Mouse (Mus musculus) CH12.LX (cell line): ENCODE measurements around the gene Antxrl. TPM values are rescaled to one million over a fixed set of nuclear protein-coding genes. Genes with fewer than 3 reads are reported as not detected.

Source experiments
- DNase-seq: peaks from one replicate; pipeline ENCODE4 v3.0.0-alpha.2; 2013; ENCODE audit errors: extremely low read depth
- H3K27ac ChIP-seq: 2 replicates; pipeline ENCODE4 v1.5.1; 2012; ENCODE audit warnings: low read depth, mild to moderate bottlenecking, control low read depth, moderate library complexity; ENCODE audit not compliant: insufficient read depth
- H3K27me3 ChIP-seq: replicated peaks from 2 replicates; pipeline ENCODE3; 2012; ENCODE audit warnings: inconsistent platforms
- H3K36me3 ChIP-seq, 2 experiments: replicated peaks in 1 of 2; 2 replicates each; pipeline versions ENCODE3 to v1.6.1; 2012; ENCODE audit warnings: inconsistent platforms in 1 of 2, low read length in 1 of 2, mild to moderate bottlenecking in 1 of 2, mixed read lengths in 1 of 2, moderate library complexity in 1 of 2; ENCODE audit not compliant: control insufficient read depth in 1 of 2, insufficient read depth in 1 of 2
- H3K4me1 ChIP-seq, 2 experiments: 2 replicates each; pipeline ENCODE4 v1.6.1; 2012; ENCODE audit warnings: inconsistent platforms in 1 of 2, moderate library complexity in 1 of 2; ENCODE audit not compliant: insufficient read depth in 2 of 2, control insufficient read depth in 1 of 2
- H3K4me2 ChIP-seq: 2 replicates; pipeline ENCODE4 v1.6.1; 2012; ENCODE audit warnings: low read depth, mild to moderate bottlenecking, control low read depth; ENCODE audit not compliant: poor library complexity, insufficient read depth, severe bottlenecking
- H3K4me3 ChIP-seq, 3 experiments: fragments of 150-350 bp in 1 of 3; sonication (generic) in 1 of 3; replicated peaks in 1 of 3; 2 replicates each; pipeline versions ENCODE3 to v1.5.1; 2011 to 2012; ENCODE audit warnings: low read depth in 2 of 3, low read length in 2 of 3, mild to moderate bottlenecking in 2 of 3, moderate library complexity in 2 of 3, control low read depth in 1 of 3, improper control_type of control experiment in 1 of 3, inconsistent platforms in 1 of 3, mixed read lengths in 1 of 3; ENCODE audit not compliant: poor library complexity in 1 of 3
- H3K79me2 ChIP-seq: replicated peaks from 2 replicates; pipeline ENCODE4 v1.6.1; 2012; ENCODE audit warnings: mild to moderate bottlenecking, moderate library complexity; ENCODE audit not compliant: control insufficient read depth, poor library complexity, insufficient read depth, severe bottlenecking; ENCODE audit errors: extremely low read depth
- H3K9ac ChIP-seq: 2 replicates; pipeline ENCODE4 v1.6.1; 2012; ENCODE audit warnings: low read depth, mild to moderate bottlenecking, control low read depth, moderate library complexity; ENCODE audit not compliant: insufficient read depth
- H3K9me3 ChIP-seq: replicated peaks from 2 replicates; pipeline ENCODE3; 2012; ENCODE audit warnings: low read length, inconsistent platforms, mixed read lengths
- CHD1 ChIP-seq: IDR thresholded peaks from 2 replicates; pipeline ENCODE4 v1.6.1; 2012; ENCODE audit warnings: low read depth, low read length, improper control_type of control experiment, inconsistent platforms
- CTCF ChIP-seq, 2 experiments: IDR thresholded peaks in 1 of 2; conservative IDR thresholded peaks in 1 of 2; 2 replicates each; pipeline ENCODE4 v1.5.1; 2011 to 2012; ENCODE audit warnings: low read depth in 2 of 2, low read length in 2 of 2, improper control_type of control experiment in 1 of 2, inconsistent platforms in 1 of 2, mild to moderate bottlenecking in 1 of 2, moderate library complexity in 1 of 2
- ELF1 ChIP-seq: IDR thresholded peaks from 2 replicates; pipeline ENCODE4 v1.6.1; 2014; ENCODE audit warnings: low read depth, mild to moderate bottlenecking, inconsistent platforms, low read length, improper control_type of control experiment
- ETS1 ChIP-seq: conservative IDR thresholded peaks from 2 replicates; pipeline ENCODE4 v1.6.1; 2012; ENCODE audit warnings: low read depth, mild to moderate bottlenecking, inconsistent platforms, low read length, improper control_type of control experiment, moderate library complexity
- GABPA ChIP-seq: IDR thresholded peaks from 2 replicates; pipeline ENCODE4 v1.6.1; 2012; ENCODE audit warnings: low read depth, low read length, improper control_type of control experiment, inconsistent platforms; ENCODE audit not compliant: insufficient replicate concordance
- IRF4 ChIP-seq: IDR thresholded peaks from 2 replicates; pipeline ENCODE4 v1.6.1; 2014; ENCODE audit warnings: low read depth, mild to moderate bottlenecking, inconsistent platforms, low read length, improper control_type of control experiment
- JUN ChIP-seq: IDR thresholded peaks from 2 replicates; pipeline ENCODE4 v1.6.1; 2011; ENCODE audit warnings: low read depth, mild to moderate bottlenecking, low read length, improper control_type of control experiment, moderate library complexity; ENCODE audit not compliant: insufficient read depth
- KAT2A ChIP-seq: IDR thresholded peaks from 2 replicates; pipeline ENCODE4 v1.6.1; 2012; ENCODE audit warnings: low read length, improper control_type of control experiment, inconsistent platforms; ENCODE audit not compliant: insufficient replicate concordance
- MAX ChIP-seq: IDR thresholded peaks from 2 replicates; pipeline ENCODE4 v1.6.1; 2011; ENCODE audit warnings: low read length, improper control_type of control experiment
- MAZ ChIP-seq: IDR thresholded peaks from 2 replicates; pipeline ENCODE4 v1.6.1; 2012; ENCODE audit warnings: low read depth, mild to moderate bottlenecking, inconsistent platforms, low read length, improper control_type of control experiment, moderate library complexity
- MEF2A ChIP-seq: IDR thresholded peaks from 2 replicates; pipeline ENCODE4 v1.6.1; 2014; ENCODE audit warnings: low read depth, mild to moderate bottlenecking, inconsistent platforms, low read length, improper control_type of control experiment, borderline replicate concordance
- MXI1 ChIP-seq: IDR thresholded peaks from 2 replicates; pipeline ENCODE4 v1.6.1; 2011; ENCODE audit warnings: mild to moderate bottlenecking, low read depth, low read length, improper control_type of control experiment
- MYC ChIP-seq: IDR thresholded peaks from 2 replicates; pipeline ENCODE4 v1.6.1; 2011; ENCODE audit warnings: low read depth, mild to moderate bottlenecking, improper control_type of control experiment, low read length
- NELFE ChIP-seq: IDR thresholded peaks from 2 replicates; pipeline ENCODE4 v1.6.1; 2011; ENCODE audit warnings: low read depth, low read length, improper control_type of control experiment
- POLR2A ChIP-seq: IDR thresholded peaks from 2 replicates; pipeline ENCODE4 v1.6.1; 2011; ENCODE audit warnings: low read depth, mild to moderate bottlenecking, improper control_type of control experiment, low read length
- RCOR1 ChIP-seq: conservative IDR thresholded peaks from 2 replicates; pipeline ENCODE4 v1.6.1; 2012; ENCODE audit warnings: low read depth, mild to moderate bottlenecking, inconsistent platforms, low read length, improper control_type of control experiment
- SIN3A ChIP-seq: IDR thresholded peaks from 2 replicates; pipeline ENCODE4 v1.6.1; 2012; ENCODE audit warnings: low read length, improper control_type of control experiment, inconsistent platforms
- SMC3 ChIP-seq: IDR thresholded peaks from 2 replicates; pipeline ENCODE4 v1.6.1; 2011; ENCODE audit warnings: low read depth, low read length, improper control_type of control experiment
- USF1 ChIP-seq: IDR thresholded peaks from 2 replicates; pipeline ENCODE4 v1.6.1; 2014; ENCODE audit warnings: low read depth, mild to moderate bottlenecking, inconsistent platforms, low read length, improper control_type of control experiment
- ZC3H11A ChIP-seq: IDR thresholded peaks from 2 replicates; pipeline ENCODE4 v1.6.1; 2012; ENCODE audit warnings: low read depth, mild to moderate bottlenecking, inconsistent platforms, low read length, improper control_type of control experiment
- ZKSCAN1 ChIP-seq: IDR thresholded peaks from 2 replicates; pipeline ENCODE4 v1.6.1; 2012; ENCODE audit warnings: low read depth, inconsistent platforms, low read length, improper control_type of control experiment, borderline replicate concordance
- ZMIZ1 ChIP-seq: IDR thresholded peaks from 2 replicates; pipeline ENCODE4 v1.6.1; 2012; ENCODE audit warnings: low read depth, mild to moderate bottlenecking, inconsistent platforms, low read length, improper control_type of control experiment
- dilution Hi-C: fragments of 300-500 bp; cut with MboI; formaldehyde crosslinking; loops from 2 replicates; pipeline ENCODE4 v1.14.3; 2020; ENCODE audit warnings: low sequenced_read_pairs; ENCODE audit not compliant: extremely low pct_unique_long_range_greater_than_20kb, extremely low pct_ligation_motif_present
- in situ Hi-C: fragments of 300-500 bp; cut with MboI; formaldehyde crosslinking; loops from 3 replicates; pipeline ENCODE4 v1.14.3; 2019; ENCODE audit warnings: low sequenced_read_pairs, low pct_ligation_motif_present, low pct_unique_long_range_greater_than_20kb, mixed read lengths
- polyA plus RNA-seq: library from polyadenylated mRNA; unstranded; fragments of >175 nt; gene quantifications from 2 replicates; pipeline ENCODE4 v1.2.1, GENCODE M21; 2012; ENCODE audit warnings: low read depth; ENCODE audit not compliant: insufficient read length
- total RNA-seq, 2 experiments: library from RNA; depleted of rRNA; stranded (reverse); fragments of 300-350 nt in 1 of 2; fragments of >200 nt in 1 of 2; gene quantifications; 2 replicates each; pipeline ENCODE4 v1.2.3; 2012 to 2014

Antxrl gene
- total and polyA plus RNA-seq, 3 experiments: not detected

GRCm38 (mm10) chr14:34086806-34087205, 34.3 kb downstream of the Antxrl start:
- Histone ChIP-seq H3K4me3 (no peak overlapping the region), H3K36me3 (no peaks in the 10 kb centered on the region), H3K9me3 (no peaks in the 10 kb centered on the region), H3K27ac (no peak overlapping the region), H3K4me2 (no peak overlapping the region), H3K79me2 (no peaks in the 10 kb centered on the region), H3K27me3 (no peaks in the 10 kb centered on the region), H3K9ac (no peak overlapping the region), H3K4me1 (peaks cover 7 to 9% of the 10 kb centered on the region in 2 experiments; a peak in 1 of 4 replicates)
- TF ChIP-seq CHD1 (no peak), CTCF (conservative IDR thresholded peaks at IDR 0.05 in 1 of 2, IDR thresholded peaks at IDR 0.05 in 1 of 2; ENCODE audit: low read depth in 2 of 2, low read length in 2 of 2) (no peak), POLR2A (no peak), ZC3H11A (no peak), ELF1 (no peak), JUN (no peak), MXI1 (no peak)
- in situ Hi-C loops: loop anchor here (10.0 kb wide), 4 partner anchors 68 to 488 kb away; partner anchors contain the start of genes Mmrn2, Npy4r and Sncg
- dilution Hi-C loops: no loop called here
- no peak for DNase-seq

GRCm38 (mm10) chr14:34087856-34088398, 35.4 kb downstream of the Antxrl start:
- no peak for TF ChIP-seq KAT2A
- TF ChIP-seq ETS1: no peak
- dilution Hi-C loops (no loop called here), in situ Hi-C loops (loop anchor here (10.0 kb wide), 4 partner anchors 67 to 487 kb away; partner anchors contain the start of genes Mmrn2, Npy4r and Sncg)

GRCm38 (mm10) chr14:34089796-34090195, 37.3 kb downstream of the Antxrl start:
- Histone ChIP-seq H3K36me3 (no peaks in the 10 kb centered on the region), H3K4me1 (peaks cover 7 to 9% of the 10 kb centered on the region in 2 experiments; a peak in 1 of 4 replicates), H3K27ac (no peak overlapping the region), H3K4me3 (no peak overlapping the region), H3K79me2 (no peaks in the 10 kb centered on the region), H3K4me2 (no peak overlapping the region)
- in situ Hi-C loops (loop anchor here (10.0 kb wide), 4 partner anchors 65 to 485 kb away; partner anchors contain the start of genes Mmrn2, Npy4r and Sncg), dilution Hi-C loops (no loop called here)
- TF ChIP-seq NELFE (no peak), MAX (no peak), JUN (no peak), ETS1 (no peak), MAZ (no peak), KAT2A (no peak), MEF2A (no peak), MXI1 (no peak), CTCF (conservative IDR thresholded peaks at IDR 0.05 in 1 of 2, IDR thresholded peaks at IDR 0.05 in 1 of 2; ENCODE audit: low read depth in 2 of 2, low read length in 2 of 2) (no peak), RCOR1 (no peak), SIN3A (no peak), GABPA (no peak), ZMIZ1 (no peak), IRF4 (no peak), SMC3 (no peak), MYC (no peak), USF1 (no peak), ZKSCAN1 (no peak), ZC3H11A (no peak), ELF1 (no peak)
- TF ChIP-seq, all 38 proteins: peak for 0
- Histone ChIP-seq H3K9ac (no peak overlapping the region), H3K27me3 (no peaks in the 10 kb centered on the region), H3K9me3 (no peaks in the 10 kb centered on the region)
- no peak for DNase-seq

More at GRCm38 (mm10) chr14:34087856-34088398, 35.4 kb downstream of the Antxrl start:
- Histone ChIP-seq H3K36me3 (no peaks in the 10 kb centered on the region), H3K9ac (no peak overlapping the region), H3K27me3 (no peaks in the 10 kb centered on the region), H3K9me3 (no peaks in the 10 kb centered on the region), H3K79me2 (no peaks in the 10 kb centered on the region), H3K27ac (no peak overlapping the region), H3K4me1 (peaks cover 7 to 9% of the 10 kb centered on the region in 2 experiments; a peak in 1 of 4 replicates), H3K4me2 (no peak overlapping the region), H3K4me3 (no peak overlapping the region)
- DNase-seq: no peak
